Mouse (Mus musculus) C2C12 (cell line): ENCODE results near the gene Fam207a. TPM values are rescaled to one million over a fixed set of nuclear protein-coding genes. Genes with fewer than 3 reads are reported as not detected.

Experiments used
- H3K27me3 ChIP-seq: one replicate; pipeline ENCODE4 v1.6.1; 2011; ENCODE audit not compliant: control insufficient read depth, insufficient read depth, insufficient read length
- H3K36me3 ChIP-seq: one replicate; pipeline ENCODE4 v1.6.1; 2011; ENCODE audit not compliant: control insufficient read depth, insufficient read depth
- H3K4me3 ChIP-seq: one replicate; pipeline ENCODE4 v1.5.1; 2011; ENCODE audit warnings: mild to moderate bottlenecking, control low read depth; ENCODE audit not compliant: poor library complexity, insufficient read depth, severe bottlenecking
- H3K79me2 ChIP-seq: one replicate; pipeline ENCODE4 v1.6.1; 2011; ENCODE audit not compliant: control insufficient read depth, insufficient read depth
- H3K79me3 ChIP-seq: one replicate; pipeline ENCODE4 v1.6.1; 2011; ENCODE audit warnings: low read depth, control low read depth
- H3ac ChIP-seq: one replicate; pipeline ENCODE3; 2011; ENCODE audit warnings: low read depth; ENCODE audit not compliant: control insufficient read depth, insufficient read length
- CEBPB ChIP-seq: IDR thresholded peaks from one replicate; pipeline ENCODE4 v1.6.1; 2011; ENCODE audit warnings: low read depth, mild to moderate bottlenecking, control low read depth, moderate library complexity
- CTCF ChIP-seq: IDR thresholded peaks from one replicate; pipeline ENCODE4 v1.5.1; 2011; ENCODE audit not compliant: control insufficient read depth, insufficient read depth, insufficient read length
- FOSL1 ChIP-seq: IDR thresholded peaks from one replicate; pipeline ENCODE4 v1.8.0; 2011; ENCODE audit warnings: mild to moderate bottlenecking, low read length; ENCODE audit not compliant: poor library complexity, insufficient read depth, severe bottlenecking
- MAX ChIP-seq: IDR thresholded peaks from one replicate; pipeline ENCODE4 v1.6.1; 2011; ENCODE audit warnings: mild to moderate bottlenecking, control low read depth
- MYOD1 ChIP-seq: IDR thresholded peaks from one replicate; pipeline ENCODE4 v1.6.1; 2011; ENCODE audit warnings: low read depth; ENCODE audit not compliant: control insufficient read depth, insufficient read length
- MYOG ChIP-seq: IDR thresholded peaks from one replicate; pipeline ENCODE4 v1.6.1; 2011; ENCODE audit not compliant: control insufficient read depth, insufficient read length; ENCODE audit errors: extremely low read depth
- USF1 ChIP-seq: IDR thresholded peaks from one replicate; pipeline ENCODE4 v1.6.1; 2011; ENCODE audit warnings: low read depth, mild to moderate bottlenecking, control low read depth, moderate library complexity
- polyA plus RNA-seq: library from polyadenylated mRNA; unstranded; fragments of >200 nt; fragmentation: generic; extraction: Trizol; gene quantifications from one replicate; pipeline ENCODE4 v1.2.1, GENCODE M21; 2012; ENCODE audit warnings: missing spikeins

The Fam207a gene
- polyA plus RNA-seq, 1 experiment: 45.2 TPM

DNA sequence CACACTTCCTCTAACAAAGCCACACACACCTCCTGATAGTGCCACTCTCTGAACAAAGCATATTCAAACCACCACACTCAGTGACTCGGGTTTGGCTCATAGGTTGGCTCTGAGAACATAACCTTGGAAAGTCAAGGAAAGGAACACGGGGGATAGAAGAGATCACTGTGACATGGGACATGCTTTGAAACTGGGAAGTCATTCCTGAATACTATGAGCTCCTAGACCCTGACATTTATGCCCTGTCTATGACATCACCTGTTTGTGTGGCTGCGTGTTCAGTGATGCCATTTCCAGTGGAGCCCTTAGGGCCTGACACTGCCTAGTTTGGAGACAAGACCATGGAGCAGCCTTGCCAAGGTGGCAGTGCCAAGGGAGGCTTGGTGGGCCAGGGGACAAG, 57.9 kb downstream of the Fam207a start:
- Histone ChIP-seq H3K79me3 (no peaks in the 10 kb centered on the region), H3K4me3 (no peak overlapping the region), H3K27me3 (peaks cover 14% of the 10 kb centered on the region), H3K36me3 (no peaks in the 10 kb centered on the region), H3K79me2 (no peaks in the 10 kb centered on the region), H3ac (no peak overlapping the region)
- no peak for TF ChIP-seq CEBPB
- TF ChIP-seq MYOG: no peak
- no peak for TF ChIP-seq MAX
- TF ChIP-seq FOSL1: no peak
- no peak for TF ChIP-seq USF1
- no peak for TF ChIP-seq CTCF
- no peak for TF ChIP-seq MYOD1

DNA sequence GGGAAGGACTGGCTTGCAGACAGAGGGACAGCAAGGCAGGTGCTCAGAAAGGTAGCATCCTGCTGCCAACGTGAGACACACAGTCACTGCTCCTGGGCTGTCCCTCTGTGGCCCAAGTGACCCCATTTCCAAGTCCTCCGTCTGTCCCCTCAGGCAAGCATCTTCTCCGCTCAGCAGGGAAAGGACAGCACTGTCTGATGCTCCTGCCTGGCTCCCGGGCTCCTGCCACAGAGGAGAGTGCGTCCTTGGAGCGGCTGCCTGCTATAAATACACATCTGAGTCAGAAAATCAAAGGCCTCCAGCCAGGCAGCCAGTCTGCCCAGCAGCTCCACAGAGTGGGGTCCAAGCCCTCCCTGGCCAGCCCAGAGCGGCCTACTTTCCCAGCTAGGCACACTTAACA, 59.1 kb downstream of the Fam207a start:
- TF ChIP-seq CEBPB (no peak), MYOG (no peak), FOSL1 (no peak), MYOD1 (no peak), USF1 (no peak)
- H3K79me3 ChIP-seq: no peaks in the 10 kb centered on the region
- H3ac ChIP-seq: no peak overlapping the region
- H3K79me2 ChIP-seq: no peaks in the 10 kb centered on the region
- H3K27me3 ChIP-seq: peaks cover 10% of the 10 kb centered on the region
- no peak overlapping the region for H3K4me3 ChIP-seq
- H3K36me3 ChIP-seq: no peaks in the 10 kb centered on the region

DNA sequence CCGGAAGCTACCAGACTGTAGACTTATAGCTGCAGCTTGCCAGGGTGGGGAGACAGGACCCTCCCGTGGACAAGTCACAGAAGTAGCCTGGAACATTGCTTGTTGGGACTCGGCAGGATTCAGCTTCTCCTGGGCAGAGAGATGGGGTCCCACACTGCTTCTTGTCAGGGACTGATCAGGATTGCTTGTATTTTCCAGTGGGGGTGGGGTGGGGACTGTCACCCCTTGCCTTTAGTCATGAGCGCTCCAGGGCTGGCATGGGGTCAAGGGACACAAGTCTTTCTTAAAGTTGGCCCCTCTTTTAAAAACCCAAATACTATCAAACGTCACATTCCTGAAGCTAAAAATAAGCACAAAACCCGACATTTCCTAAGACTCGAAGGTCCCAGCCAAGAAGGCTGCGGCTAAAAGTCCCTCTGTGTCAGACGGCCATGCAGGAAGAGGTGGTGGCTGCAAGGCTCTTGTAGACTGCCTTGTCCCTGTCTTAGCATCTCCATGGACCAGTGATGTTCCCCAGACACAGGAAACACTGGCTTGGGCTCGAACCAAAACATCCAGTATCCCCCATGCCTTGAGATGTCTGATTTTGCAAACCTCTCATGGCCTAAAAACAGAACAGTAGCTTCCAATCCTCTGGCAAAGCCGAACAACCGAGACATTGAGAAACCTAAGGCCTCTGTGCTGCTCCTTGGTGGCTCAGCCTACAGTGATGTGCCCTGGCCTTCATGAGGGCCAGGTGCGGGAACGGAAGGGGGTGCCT, 60.2 kb downstream of the Fam207a start:
- TF ChIP-seq CTCF: no peak
- Histone ChIP-seq H3ac (no peak overlapping the region), H3K36me3 (no peaks in the 10 kb centered on the region), H3K27me3 (peaks cover 10% of the 10 kb centered on the region), H3K4me3 (no peak overlapping the region), H3K79me3 (no peaks in the 10 kb centered on the region), H3K79me2 (no peaks in the 10 kb centered on the region)

DNA sequence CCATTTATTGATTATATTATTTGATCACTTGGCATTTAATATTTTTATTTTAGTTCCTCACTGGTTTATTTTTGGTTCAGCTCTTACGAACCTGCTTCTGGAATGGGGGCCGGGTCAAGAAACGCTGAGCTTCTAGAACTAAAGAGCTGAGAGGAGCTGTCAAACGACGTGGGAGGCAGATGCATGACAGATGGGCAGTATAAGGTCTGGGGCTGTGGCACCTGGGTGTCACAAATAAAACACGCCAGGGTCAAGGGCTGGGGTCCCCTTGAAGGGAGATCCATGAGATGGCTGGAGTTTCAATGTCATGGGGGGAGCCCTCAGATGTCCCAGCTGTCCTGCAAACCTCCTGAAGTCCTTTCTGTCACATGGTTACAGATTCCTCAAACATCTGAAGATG, 60.8 kb downstream of the Fam207a start:
- TF ChIP-seq MYOD1 (no peak), MYOG (no peak), CTCF (no peak), MAX (no peak), CEBPB (no peak), FOSL1 (no peak), USF1 (no peak)
- no peaks in the 10 kb centered on the region for H3K79me2 ChIP-seq

DNA sequence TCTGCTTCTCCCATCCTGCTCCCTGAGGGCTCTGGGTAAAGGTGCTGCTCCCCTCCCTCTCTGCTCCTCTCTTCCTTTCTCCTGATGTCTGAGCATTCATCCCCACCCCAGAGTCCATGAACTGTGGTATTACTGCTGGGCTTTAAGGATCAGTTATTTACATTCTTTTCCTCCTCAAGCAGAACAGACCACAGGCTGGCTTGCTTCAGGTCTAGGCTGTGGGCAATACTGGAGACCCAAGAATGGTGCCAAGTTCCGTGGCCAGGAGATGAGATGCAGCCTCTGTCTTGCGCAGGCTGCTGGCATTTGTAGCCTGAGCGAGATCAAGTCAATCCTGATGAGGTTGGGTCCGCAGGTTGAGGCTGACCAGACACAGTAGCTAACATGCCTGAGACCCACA, 63.8 kb downstream of the Fam207a start:
- no peak for TF ChIP-seq MYOD1
- no peak for TF ChIP-seq CTCF
- no peak for TF ChIP-seq MYOG
- TF ChIP-seq CEBPB: no peak
- no peak for TF ChIP-seq MAX
- TF ChIP-seq USF1: no peak
- no peaks in the 10 kb centered on the region for H3K79me3 ChIP-seq
- no peak overlapping the region for H3K4me3 ChIP-seq
- H3ac ChIP-seq: no peak overlapping the region
- peaks cover 6% of the 10 kb centered on the region for H3K27me3 ChIP-seq
- no peaks in the 10 kb centered on the region for H3K36me3 ChIP-seq
- H3K79me2 ChIP-seq: no peaks in the 10 kb centered on the region

More for the DNA sequence above, 60.8 kb downstream of the Fam207a start:
- H3K79me3 ChIP-seq: no peaks in the 10 kb centered on the region
- no peak overlapping the region for H3K4me3 ChIP-seq
- no peak overlapping the region for H3ac ChIP-seq
- peaks cover 10% of the 10 kb centered on the region for H3K27me3 ChIP-seq
- no peaks in the 10 kb centered on the region for H3K36me3 ChIP-seq

DNA sequence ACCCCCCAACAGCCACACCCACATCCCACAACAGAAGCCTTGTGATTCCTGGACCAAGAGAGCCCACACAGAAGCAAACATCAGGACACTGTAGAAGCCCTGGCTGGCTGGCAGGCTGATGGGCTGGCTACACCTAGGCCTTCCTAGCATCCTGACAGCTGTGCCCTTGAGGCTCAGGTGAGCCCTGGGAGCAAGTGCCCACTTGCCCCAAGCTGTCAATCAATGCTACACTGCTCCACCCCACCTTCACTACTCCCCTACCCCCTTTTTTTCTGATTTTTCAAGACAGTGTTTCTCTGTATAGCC, 65.5 kb downstream of the Fam207a start:
- Histone ChIP-seq H3K36me3 (no peaks in the 10 kb centered on the region), H3ac (peak overlapping the region; percentile 36), H3K79me3 (no peaks in the 10 kb centered on the region), H3K4me3 (no peak overlapping the region), H3K27me3 (peaks cover 4% of the 10 kb centered on the region), H3K79me2 (no peaks in the 10 kb centered on the region)
- TF ChIP-seq USF1 (no peak), MYOG (no peak), MYOD1 (no peak), CTCF (no peak), FOSL1 (no peak), MAX (no peak), CEBPB (no peak)
